Comparison of ENCODE assay signal across 16 mouse cellular contexts in genomic region chr12:100369786-100370185, GRCm38 (mm10).
DNase-seq lines count a peak whose midpoint lies in the region.
"Had no signal": no experiment of that assay in that cellular context is flagged by ENCODE, and none has a peak within 500 bp of the region (broad histone marks: within the 10 kb centered on the region; RNA-seq: fewer than 3 reads in every experiment).

No protein-coding gene starts in this region.

- DNase-seq in adrenal gland, adult (ENCODE audit: inconsistent age in 2 of 2, low spot score in 1 of 2), result peak; percentile 45 to 78
- no peak for DNase-seq in adrenal gland, postnatal 4 days (ENCODE audit: low spot score in 2 of 2)
- DNase-seq in adrenal gland, adult 8-10 months, result peak; percentile 38
- DNase-seq in adrenal gland, postnatal 14 days, result no peak
- peak; percentile 22 for DNase-seq in 3134 (ENCODE audit: extremely low read depth, insufficient read length, low spot score)
- peak; percentile 16 for DNase-seq in NIH3T3 (ENCODE audit: low read depth)
- no peak for DNase-seq in left cerebral cortex, adult 11 months (ENCODE audit: low spot score)
- DNase-seq: adrenal gland, postnatal 25 days; B cell, adult 2 months; cerebellum, adult 11 months; cerebellum, adult 18-20 months; cerebellum, adult 8-10 months; cerebellum, adult 9-11 months; cerebellum, postnatal 14 days; cerebellum, postnatal 36 days; embryo, embryonic 11 days had no signal

Comparison
In these comparisons a context has a peak if more than half of its experiments do, and no peak if none do; other contexts are left out.
1. DNase-seq: peak in adrenal gland, adult (2 of 2), adrenal gland, adult 8-10 months (single experiment), 3134 (single experiment) and NIH3T3 (single experiment); none in adrenal gland, postnatal 4 days (0 of 2), adrenal gland, postnatal 14 days (single experiment) and left cerebral cortex, adult 11 months (single experiment).